Mouse (Mus musculus): ENCODE results near the gene Cenpe. TPM values are rescaled to one million over a fixed set of nuclear protein-coding genes. Genes with fewer than 3 reads are reported as not detected.

The Cenpe gene
- total RNA-seq, 1 experiment from 2014 or later: 2.0 TPM

DNA sequence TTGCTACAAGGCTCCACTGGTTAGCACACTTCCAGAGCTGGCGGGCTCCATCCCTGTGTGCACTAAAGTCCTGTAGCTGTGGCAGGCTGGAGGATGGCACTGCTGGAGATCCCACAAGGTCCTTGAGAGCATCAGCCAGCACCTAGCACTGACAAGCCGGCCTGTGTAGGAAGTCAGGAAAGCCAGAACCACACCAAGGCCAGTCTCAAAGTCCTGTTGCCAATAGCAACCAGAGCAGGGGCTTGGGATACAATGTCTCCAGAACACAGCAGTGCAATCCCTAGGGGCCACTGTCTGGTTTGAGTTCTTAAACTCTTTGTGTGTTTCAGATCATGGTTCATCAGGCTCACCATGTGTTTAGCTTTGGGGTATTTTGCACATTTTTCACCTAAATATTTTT lies 102.5 kb downstream of the Cenpe start:
- no peak for ATAC-seq (replicated peaks; ENCODE audit: insufficient number of reproducible peaks, low FRiP score, low TSS enrichment, poor library complexity, severe bottlenecking)

DNA sequence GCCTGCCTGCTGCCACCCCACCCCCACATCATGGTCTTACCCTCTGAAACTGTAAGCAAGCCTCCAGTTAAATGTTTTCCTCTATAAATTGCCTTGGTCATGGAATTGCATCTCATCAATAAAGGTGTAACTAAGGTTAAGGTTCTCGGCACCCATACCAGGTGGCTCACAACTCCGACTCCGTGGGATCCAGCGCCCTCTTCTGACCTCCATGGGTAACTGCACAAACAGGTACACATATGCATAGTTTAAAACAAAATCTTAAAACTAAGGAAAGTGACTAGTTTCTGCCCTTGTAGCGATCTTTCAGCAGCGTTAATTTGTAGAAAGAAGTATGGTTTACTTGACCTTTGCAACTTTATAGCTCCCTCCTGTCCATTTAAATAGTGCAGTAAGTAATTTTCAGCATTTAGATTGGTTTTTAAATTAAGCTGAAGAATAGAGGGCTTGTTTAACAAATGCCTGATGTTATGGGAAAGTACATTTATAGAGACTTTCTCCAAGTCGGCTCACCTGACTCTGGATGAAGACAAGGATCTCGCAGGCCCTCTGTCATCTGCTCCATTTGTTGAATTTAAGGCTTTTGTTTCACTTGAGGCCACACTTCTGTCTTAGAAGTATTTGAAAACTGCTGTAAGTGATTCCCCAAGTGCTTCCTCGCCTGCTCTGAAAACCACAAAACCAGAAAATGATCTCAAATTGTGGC lies 103.5 kb downstream of the Cenpe start:
- no peak for ATAC-seq (replicated peaks; ENCODE audit: insufficient number of reproducible peaks, low FRiP score, low TSS enrichment, poor library complexity, severe bottlenecking)

DNA sequence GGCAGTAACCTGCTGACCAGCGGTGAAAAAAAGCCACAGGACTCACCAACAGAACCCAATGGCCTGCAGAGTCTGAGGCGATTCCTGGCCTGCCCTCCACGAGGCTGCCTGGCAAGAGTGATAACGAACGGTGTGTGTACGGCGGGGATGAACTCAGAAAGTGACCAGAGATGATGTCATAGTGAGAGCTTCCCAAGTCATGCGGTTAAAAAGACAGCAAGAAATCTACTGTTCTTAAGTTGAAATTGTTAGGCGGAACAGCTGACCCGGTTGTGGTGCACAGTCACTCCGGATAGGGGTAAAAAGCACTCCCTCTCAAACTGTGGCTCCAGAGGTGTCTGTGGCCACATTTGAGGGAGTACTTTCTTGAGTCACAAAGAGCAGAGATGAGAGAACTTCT lies 106.0 kb downstream of the Cenpe start:
- ATAC-seq (replicated peaks; ENCODE audit: insufficient number of reproducible peaks, low FRiP score, low TSS enrichment, poor library complexity, severe bottlenecking): no peak

Other genes with a start within 250 kb of the Cenpe start
- not detected in 3 replicates for gene Bdh2, start 68.7 kb downstream of the Cenpe start, total RNA-seq (2017)
- not detected in 3 replicates for gene Slc9b2, start 95.2 kb downstream of the Cenpe start, total RNA-seq (2017)
- gene Slc9b1, start 135.5 kb downstream of the Cenpe start, total RNA-seq (2017): 0.95 TPM in 1 of 3 replicates, not detected in the others
- 47.2 to 67.5 TPM (median 55.4 TPM) in 3 replicates for gene Cisd2, start 211.4 kb downstream of the Cenpe start, total RNA-seq (2017)
- gene Ube2d3, start 225.6 kb downstream of the Cenpe start, total RNA-seq (2017): 588 to 777 TPM (median 773 TPM) in 3 replicates

All from monocyte, adult 5-6 weeks (primary cell).